20 mouse cellular contexts compared by ENCODE assay signal in the genomic region with DNA sequence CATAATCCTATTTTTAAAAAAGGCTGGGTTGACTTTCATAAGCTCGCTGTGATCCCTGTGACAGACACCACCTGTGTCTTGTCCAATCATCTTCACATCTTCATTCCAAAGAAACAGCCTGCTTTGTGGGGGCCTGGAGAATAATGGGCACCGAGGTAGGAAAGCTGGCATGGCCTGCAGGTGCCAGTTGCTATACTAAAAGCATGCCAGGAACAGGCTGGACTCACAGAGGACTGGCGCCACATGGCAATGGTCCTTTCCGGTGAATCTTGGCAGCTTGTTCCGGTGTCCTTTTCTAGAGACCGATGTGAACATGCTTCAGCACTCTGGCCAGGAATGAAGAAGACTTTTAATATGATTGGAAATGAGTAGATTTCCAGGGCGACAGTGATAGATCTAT.
DNase-seq lines count a peak whose midpoint lies in the region; ATAC-seq lines count a peak whose summit lies in the region.
"Had no signal": no experiment of that assay in that cellular context is flagged by ENCODE, and none has a peak within 500 bp of the region (broad histone marks: within the 10 kb centered on the region; RNA-seq: fewer than 3 reads in every experiment).

No protein-coding gene starts in this region.

- no peak overlapping the region for H3K9ac ChIP-seq in kidney, embryonic 15.5 days
- H3K9ac ChIP-seq: heart, embryonic 12.5 days; limb, embryonic 12.5 days; liver, embryonic 15.5 days had no signal

- H3K4me3 ChIP-seq in kidney, embryonic 15.5 days (replicated peaks) = no peak overlapping the region
- H3K4me3 ChIP-seq: heart, embryonic 12.5 days; left cerebral cortex, adult 2 months; limb, embryonic 12.5 days; liver, embryonic 15.5 days; megakaryocyte, embryonic 14.5 days had no signal

- H3K4me2 ChIP-seq in kidney, embryonic 15.5 days = no peak overlapping the region
- H3K4me2 ChIP-seq: heart, embryonic 12.5 days; limb, embryonic 12.5 days; liver, embryonic 15.5 days had no signal

- no peak for ATAC-seq in kidney, embryonic 15.5 days (replicated peaks; ENCODE audit: low FRiP score)
- ATAC-seq: forebrain, embryonic 14.5 days; midbrain, embryonic 16.5 days had no signal

- H3K36me3 ChIP-seq in kidney, embryonic 15.5 days = no peaks in the 10 kb centered on the region
- H3K36me3 ChIP-seq: heart, embryonic 12.5 days; liver, embryonic 15.5 days had no signal

- H3K4me1 ChIP-seq in kidney, embryonic 15.5 days = peaks cover 3% of the 10 kb centered on the region; the same call in 1 of the 2 replicates
- H3K4me1 ChIP-seq: liver, embryonic 15.5 days; megakaryocyte, embryonic 14.5 days had no signal

- H3K9me3 ChIP-seq in kidney, embryonic 15.5 days (replicated peaks) = no peaks in the 10 kb centered on the region
- H3K9me3 ChIP-seq: heart, embryonic 12.5 days; limb, embryonic 12.5 days; liver, embryonic 15.5 days; megakaryocyte, embryonic 14.5 days had no signal

- no peak overlapping the region for H3K27ac ChIP-seq in kidney, embryonic 15.5 days
- H3K27ac ChIP-seq: left cerebral cortex, adult 2 months; limb, embryonic 12.5 days; liver, embryonic 15.5 days had no signal

- 87% methylated on average over 7 of the region's 7 CpGs for whole genome bisulfite sequencing in kidney, embryonic 15.5 days

- DNase-seq in adrenal gland, postnatal 10 days = peak; percentile 32
- no peak for DNase-seq in adrenal gland, adult 8-10 months
- DNase-seq in kidney, adult 9 months = peak; percentile 33
- peak; percentile 91 to 93 for DNase-seq in cerebellum, adult 18-20 months
- peak; percentile 90 to 92 for DNase-seq in cerebellum, postnatal 36 days
- no peak for DNase-seq in heart, adult 8-10 months (ENCODE audit: low spot score)
- no peak for DNase-seq in B cell, adult 2 months
- DNase-seq: adrenal gland, postnatal 36 days; lung, postnatal 14 days; right cerebral cortex, adult 18-20 months; spleen, adult 18-20 months; thymus, adult 18-20 months had no signal

- H3K27me3 ChIP-seq in kidney, embryonic 15.5 days = no peaks in the 10 kb centered on the region
- H3K27me3 ChIP-seq: heart, embryonic 12.5 days; limb, embryonic 12.5 days; liver, embryonic 15.5 days had no signal

Comparison
In these comparisons a context has a peak if more than half of its experiments do, and no peak if none do; other contexts are left out.
1. DNase-seq: peak in adrenal gland, postnatal 10 days (single experiment), kidney, adult 9 months (single experiment), cerebellum, adult 18-20 months (2 of 2) and cerebellum, postnatal 36 days (2 of 2); none in adrenal gland, adult 8-10 months (single experiment), heart, adult 8-10 months (single experiment) and B cell, adult 2 months (0 of 2).